Mouse (Mus musculus) heart, postnatal 36 days (tissue): ENCODE data around the gene Tnnt3. TPM values are rescaled to one million over a fixed set of nuclear protein-coding genes. Genes with fewer than 3 reads are reported as not detected.

Source experiments
- DNase-seq, 2 experiments: peaks; one replicate each; pipeline ENCODE4 v3.0.0; 2021 to 2022
- intact Hi-C: fragments of 180-260 bp; cut with DNase I; formaldehyde crosslinking; loops from one replicate; pipeline ENCODE4 v1.15.1; 2025
- total RNA-seq, 2 experiments: library from RNA; stranded (reverse); gene quantifications; 2 replicates each; pipeline ENCODE4 v1.2.3; 2021

Tnnt3 gene
- under 1 TPM; 0.61 to 0.68 TPM for total RNA-seq

DNA sequence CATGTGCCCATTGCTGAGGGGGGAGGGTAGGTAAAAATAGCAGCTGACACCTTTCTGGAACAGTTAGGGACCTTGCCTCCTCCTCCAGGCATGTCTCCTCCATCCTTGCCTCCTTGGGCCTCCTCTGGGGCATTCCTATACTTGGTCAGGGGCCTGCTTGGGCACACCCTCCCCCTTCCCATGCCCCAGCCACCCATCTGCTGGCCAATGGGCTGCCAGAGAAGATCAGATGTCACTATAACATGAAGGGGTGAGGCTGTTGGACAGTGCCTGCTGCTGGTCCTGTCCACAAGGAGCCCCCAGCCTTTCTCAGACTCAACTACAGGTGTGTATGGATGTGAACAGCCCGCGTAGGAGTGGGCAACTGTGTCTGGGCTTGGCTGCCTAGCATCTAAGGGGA is at the start of gene Tnnt3:
Gene Tnnt3 (plus strand): TSS at position 262 of the 400 bp plus-strand sequence.
- no peak for DNase-seq
- intact Hi-C loops: loop anchor here (2.0 kb wide), 1 partner anchor 164 kb away; no protein-coding TSS in a partner anchor

- intact Hi-C loops: no loop called here
- DNase-seq: no peak
Measured at GRCm38 (mm10) chr7:142449038-142449617, 49.5 kb upstream of the Tnnt3 start.

- intact Hi-C loops: no loop called here
Measured at GRCm38 (mm10) chr7:142454706-142455105, 43.9 kb upstream of the Tnnt3 start.

GRCm38 (mm10) chr7:142455251-142455650 is 43.4 kb upstream of the Tnnt3 start:
- DNase-seq: peak in 1 of 2 experiments; percentile 1
- intact Hi-C loops: no loop called here

More at GRCm38 (mm10) chr7:142454706-142455105, 43.9 kb upstream of the Tnnt3 start:
- DNase-seq: no peak

DNA sequence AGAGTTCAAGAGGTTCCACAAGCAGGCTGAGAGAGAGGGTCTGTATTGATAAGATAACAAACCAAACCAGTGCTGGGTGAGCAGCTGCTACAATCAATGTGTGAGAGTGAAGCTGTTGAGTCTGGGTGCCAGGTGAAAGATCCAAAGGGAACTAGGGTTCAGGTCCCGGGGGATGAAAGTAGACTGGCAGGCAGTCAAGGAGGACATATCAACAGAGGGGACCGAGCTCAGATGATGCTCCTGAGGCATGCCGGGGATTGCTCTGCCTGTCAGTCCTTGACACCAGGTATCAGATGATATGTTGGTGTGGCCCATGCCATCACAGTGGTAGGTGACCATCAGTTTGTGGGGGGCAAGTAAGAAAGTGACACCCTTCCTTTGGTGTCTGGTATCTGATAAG is 41.8 kb upstream of the Tnnt3 start:
- DNase-seq: peak in 1 of 2 experiments; percentile 8

GRCm38 (mm10) chr7:142457227-142457811 is 41.3 kb upstream of the Tnnt3 start:
- intact Hi-C loops: no loop called here
- peak; percentile 32 to 48 for DNase-seq

More for the DNA sequence above, 41.8 kb upstream of the Tnnt3 start:
- intact Hi-C loops: no loop called here

DNA sequence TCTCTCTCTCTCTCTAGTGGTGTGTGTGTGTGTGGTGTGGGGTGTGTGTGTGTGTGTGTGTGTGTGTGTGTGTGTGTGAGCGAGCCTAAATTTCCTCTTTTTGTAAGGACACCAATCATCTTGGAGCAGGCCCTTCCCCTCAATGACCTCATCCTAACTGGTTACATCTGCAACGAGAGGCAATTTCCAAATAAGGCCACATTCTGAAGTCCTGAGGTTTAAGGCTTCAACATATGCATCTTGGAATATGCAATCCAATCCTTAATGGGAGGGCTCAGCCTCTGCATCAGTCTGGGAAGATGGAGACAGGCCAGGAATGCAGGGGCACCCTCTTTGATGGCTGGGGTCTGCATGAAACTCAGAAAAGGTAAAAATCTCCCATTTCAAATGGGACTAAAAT is 40.6 kb upstream of the Tnnt3 start:
- DNase-seq: peak in 1 of 2 experiments; percentile 9
- intact Hi-C loops: no loop called here

DNA sequence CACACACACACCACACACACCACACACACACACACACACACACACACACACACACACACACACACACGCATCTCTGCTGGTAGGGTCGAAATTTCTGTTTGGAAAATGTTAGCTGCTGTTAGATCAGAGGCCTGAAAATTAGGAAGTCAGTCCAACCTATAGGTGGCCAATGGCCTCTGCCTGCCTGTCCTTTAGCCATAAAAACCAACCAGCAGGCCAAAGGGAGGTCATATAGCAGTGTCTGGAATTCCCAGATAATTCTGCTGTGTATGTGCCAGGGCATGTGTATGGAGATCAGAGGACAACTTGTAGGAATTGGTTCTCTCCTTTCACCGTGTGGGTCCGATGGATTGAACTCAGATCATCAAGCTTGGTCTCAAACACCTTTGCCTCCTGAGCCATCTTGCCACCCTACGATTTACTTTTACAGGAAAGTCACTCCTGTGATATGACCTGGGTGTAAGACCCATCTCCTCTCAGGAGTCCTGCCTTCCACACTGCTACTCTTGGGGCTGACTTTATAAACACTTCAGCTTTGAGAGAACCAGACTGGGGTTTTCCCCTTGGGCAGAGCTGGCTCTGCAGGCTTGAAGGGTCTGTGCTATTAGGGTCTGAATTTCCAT is 39.8 kb upstream of the Tnnt3 start:
- intact Hi-C loops: no loop called here
- peak in 1 of 2 experiments; percentile 2 for DNase-seq

- intact Hi-C loops: no loop called here
- DNase-seq: peak; percentile 23 to 36
Measured at GRCm38 (mm10) chr7:142459299-142459691, 39.3 kb upstream of the Tnnt3 start.

DNA sequence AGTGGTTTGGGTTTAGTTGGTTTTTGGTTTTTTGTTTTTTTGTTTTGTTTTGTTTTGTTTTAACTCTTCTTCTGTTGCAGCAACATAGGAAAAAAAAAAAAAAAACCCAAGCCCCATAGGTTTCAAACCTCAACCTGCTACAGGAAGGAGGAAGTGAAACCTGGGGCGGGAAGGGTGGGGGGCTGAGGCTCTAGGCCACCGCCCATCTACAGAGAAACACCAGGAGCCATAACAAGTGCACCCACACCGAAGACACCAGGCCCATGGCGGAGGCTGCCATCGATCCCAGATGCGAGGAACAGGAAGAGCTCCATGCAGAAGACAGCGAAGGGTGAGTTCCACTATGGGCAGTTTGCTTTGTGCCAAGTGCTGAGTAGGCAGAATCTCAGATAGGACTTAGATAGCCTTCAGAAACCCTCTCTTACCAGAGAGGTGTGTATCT is 38.0 kb upstream of the Tnnt3 start, which contains the start of gene Lsp1:
Gene Lsp1 (plus strand): TSS at position 174 of the 442 bp plus-strand sequence.
- peak in 1 of 2 experiments; percentile 11 for DNase-seq
- intact Hi-C loops: no loop called here

DNA sequence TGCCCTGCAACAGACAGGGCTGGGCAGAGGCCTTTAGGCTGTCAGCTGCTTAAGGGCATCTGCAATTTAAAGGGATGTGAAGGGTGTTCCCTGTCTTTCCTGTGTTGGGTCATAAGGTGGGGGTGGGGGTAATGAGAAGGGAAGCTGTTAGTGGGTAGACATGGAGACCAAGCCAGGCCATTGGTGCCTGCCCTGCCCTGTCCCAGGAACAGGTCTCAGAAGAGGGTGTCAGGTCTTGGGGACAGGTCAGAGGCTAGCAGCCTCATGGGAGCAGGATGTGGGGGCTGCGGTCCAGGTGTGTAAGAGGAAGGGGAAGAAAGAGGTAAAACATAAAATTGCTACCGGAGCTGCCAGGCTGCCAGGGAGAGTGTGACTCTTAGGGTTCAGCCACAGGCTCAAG is 37.2 kb upstream of the Tnnt3 start:
- intact Hi-C loops: no loop called here
- peak in 1 of 2 experiments; percentile 6 for DNase-seq

DNA sequence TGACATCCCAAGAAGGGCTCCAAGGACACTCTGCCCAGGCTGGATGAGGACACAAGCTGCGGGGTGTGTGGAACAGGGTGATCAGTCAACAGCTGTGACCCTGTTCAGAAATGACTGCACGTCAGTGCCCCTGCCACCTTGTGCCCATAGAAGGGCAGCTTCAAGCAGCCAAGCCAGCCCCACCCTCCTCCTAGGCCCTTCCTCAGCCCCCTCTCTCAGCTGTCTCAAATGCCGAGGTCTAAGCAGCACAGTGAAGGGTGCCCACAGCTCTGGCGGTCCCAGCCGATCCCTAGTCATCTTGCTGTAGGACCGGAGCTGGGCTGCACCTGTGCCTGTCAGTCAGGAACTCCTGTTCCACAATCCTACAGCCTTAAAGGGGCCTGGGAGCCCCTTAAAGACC is 36.4 kb upstream of the Tnnt3 start:
- intact Hi-C loops: no loop called here
- peak; percentile 16 to 37 for DNase-seq

GRCm38 (mm10) chr7:142462594-142463078 is 36.0 kb upstream of the Tnnt3 start:
- peak in 1 of 2 experiments; percentile 5 for DNase-seq
- intact Hi-C loops: no loop called here

DNA sequence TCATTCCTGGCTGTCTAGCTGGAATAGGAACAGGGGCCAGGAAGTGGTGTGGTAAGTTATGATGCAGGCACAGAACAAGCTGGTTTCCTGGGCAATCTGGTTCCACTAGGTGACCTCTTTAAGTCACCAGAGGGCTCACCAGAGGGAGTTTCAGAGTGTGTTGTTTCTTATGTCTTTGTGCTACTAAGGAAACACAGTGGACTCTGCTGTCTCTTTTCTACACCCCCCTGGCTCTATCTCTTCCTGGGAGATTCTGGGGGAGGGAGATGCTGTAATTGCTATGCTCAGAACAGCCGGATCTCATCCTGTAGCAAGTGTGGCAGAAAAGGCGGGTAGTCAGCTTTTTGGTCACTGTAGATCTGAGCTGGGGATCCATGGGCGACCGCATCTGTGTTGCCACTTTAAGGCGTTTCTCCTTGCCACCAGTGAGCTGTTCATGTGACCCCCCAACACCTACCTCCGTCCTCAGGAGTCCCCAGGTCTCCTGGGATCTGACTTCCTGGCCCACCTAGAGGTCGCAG is 28.4 kb upstream of the Tnnt3 start:
- intact Hi-C loops: no loop called here
- DNase-seq: no peak

DNA sequence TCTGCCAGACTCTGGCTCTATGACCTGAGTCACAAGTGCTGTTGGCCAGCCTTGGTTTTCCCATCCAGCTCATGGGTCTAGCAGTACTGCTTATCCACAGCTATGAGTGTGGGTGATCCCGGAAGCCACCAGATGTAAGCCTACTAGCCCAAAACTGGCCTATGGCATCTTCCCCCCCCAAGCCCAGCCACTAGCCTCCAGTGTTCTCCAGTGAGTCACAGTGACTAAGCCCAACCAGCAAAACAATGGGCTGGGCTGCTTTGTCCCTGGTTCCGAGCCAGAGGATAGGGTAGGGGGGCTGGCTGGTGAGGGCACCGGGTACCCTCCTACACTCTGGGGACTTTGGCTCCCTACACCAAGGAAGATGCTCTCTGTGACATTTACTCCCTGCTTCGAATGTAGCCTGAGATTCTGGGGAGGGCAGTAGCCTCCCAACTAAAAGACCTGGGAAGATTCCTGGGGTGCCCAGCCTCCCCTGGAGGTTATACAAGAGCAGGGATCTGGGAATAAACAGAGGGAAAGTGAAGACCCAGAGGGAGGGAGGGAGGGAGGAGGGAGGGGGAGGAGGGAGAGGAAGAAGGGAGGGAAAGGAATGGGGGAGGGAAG is 27.7 kb upstream of the Tnnt3 start:
- intact Hi-C loops: no loop called here
- peak; percentile 65 to 77 for DNase-seq

DNA sequence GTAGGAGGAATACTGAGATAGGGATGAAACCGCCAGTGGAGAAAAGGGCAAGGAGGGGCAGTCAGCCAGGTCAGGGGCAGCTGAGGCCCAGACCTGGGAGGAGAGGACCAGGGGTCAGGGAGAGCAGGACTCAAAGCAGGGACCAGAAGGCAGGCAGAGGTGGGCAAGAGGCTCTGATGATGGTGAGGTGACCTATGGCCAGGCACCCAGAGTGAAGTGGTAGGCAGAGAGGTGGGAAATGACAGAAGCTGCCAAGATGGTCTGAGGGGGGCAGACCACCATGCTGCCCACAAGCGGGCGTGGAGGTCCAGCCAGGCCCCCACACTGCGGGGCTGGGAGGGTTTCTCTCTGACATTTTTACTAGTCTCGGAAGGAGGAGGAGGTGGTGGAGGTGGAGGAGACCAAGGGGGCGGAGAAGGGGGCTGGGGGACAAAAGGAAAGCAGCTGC is 27.2 kb upstream of the Tnnt3 start:
- DNase-seq: peak; percentile 18 to 37
- intact Hi-C loops: no loop called here

GRCm38 (mm10) chr7:142471884-142472570 is 26.6 kb upstream of the Tnnt3 start:
- peak; percentile 56 to 59 for DNase-seq
- intact Hi-C loops: no loop called here

DNA sequence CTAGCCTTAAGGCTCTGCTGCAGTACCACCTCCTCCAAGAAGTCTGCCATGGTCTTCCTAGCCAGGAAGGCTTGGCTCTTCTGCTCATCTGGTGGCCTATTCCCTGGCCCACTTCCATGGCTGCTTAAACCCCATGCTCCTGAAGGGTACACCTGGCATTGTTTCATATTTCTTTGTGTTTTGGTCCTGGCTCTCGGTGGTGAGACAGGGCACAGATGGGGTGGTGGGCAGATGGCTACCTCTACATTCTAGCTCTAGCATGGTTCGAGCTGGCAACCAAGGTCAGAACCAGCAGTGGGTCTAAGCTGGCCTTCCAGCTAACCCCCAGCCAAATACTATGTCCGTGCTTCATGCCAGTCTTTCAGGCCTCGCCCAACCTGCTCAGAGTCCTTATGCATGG is 25.7 kb upstream of the Tnnt3 start:
- DNase-seq: peak; percentile 1 to 7
- intact Hi-C loops: no loop called here

- peak in 1 of 2 experiments; percentile 3 for DNase-seq
Measured at GRCm38 (mm10) chr7:142473476-142473875, 25.2 kb upstream of the Tnnt3 start.

DNA sequence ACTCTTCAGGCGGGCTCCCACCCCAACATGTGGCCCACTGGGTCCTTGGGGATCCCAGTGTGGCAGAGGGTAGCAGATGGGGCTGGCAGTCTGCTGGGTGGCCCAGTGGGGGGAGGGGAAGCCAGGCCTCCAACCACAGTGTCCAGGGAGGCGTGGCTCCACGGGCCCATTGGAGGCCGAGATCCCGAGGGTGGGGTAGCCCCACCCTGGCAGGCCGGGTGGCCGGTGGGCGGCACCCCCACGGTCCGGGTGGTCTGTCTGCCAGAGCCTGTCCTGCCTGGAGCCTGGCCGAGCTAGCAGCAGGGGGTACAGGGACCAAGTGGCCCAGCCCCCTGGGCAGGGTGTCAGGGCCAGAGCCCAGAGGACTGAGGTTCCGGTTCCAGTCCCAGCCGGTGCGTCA is 23.8 kb upstream of the Tnnt3 start:
- intact Hi-C loops: no loop called here
- peak; percentile 65 to 73 for DNase-seq

More at GRCm38 (mm10) chr7:142473476-142473875, 25.2 kb upstream of the Tnnt3 start:
- intact Hi-C loops: no loop called here
